In genomic region chr7:97748527-97749206, GRCm38 (mm10) we compare ENCODE assay signal across 7 mouse cellular contexts. TPM values are rescaled to one million over a fixed set of nuclear protein-coding genes. Genes with fewer than 3 reads are reported as not detected.
DNase-seq lines count a peak whose midpoint lies in the region; ATAC-seq and TF ChIP-seq lines count a peak whose summit lies in the region.

No protein-coding gene starts in this region.

- H3K27me3 ChIP-seq in forebrain, postnatal 0 days (ENCODE audit: insufficient read depth, low read length) = no peaks in the 10 kb centered on the region
- no peaks in the 10 kb centered on the region for H3K27me3 ChIP-seq in intestine, embryonic 16.5 days (replicated peaks; ENCODE audit: control insufficient read depth, insufficient read depth, low read length)
- no peaks in the 10 kb centered on the region for H3K27me3 ChIP-seq in lung, embryonic 15.5 days

- no peak for TF ChIP-seq CTCF in forebrain, postnatal 0 days (IDR thresholded peaks at IDR 0.05; ENCODE audit: low read depth)
- TF ChIP-seq CTCF in olfactory bulb, adult 2 months (IDR thresholded peaks at IDR 0.05; ENCODE audit: insufficient read depth, low read depth, low read length) = no peak

- no peaks in the 10 kb centered on the region for H3K4me1 ChIP-seq in forebrain, postnatal 0 days (ENCODE audit: insufficient read depth)
- peaks cover 4% of the 10 kb centered on the region; the same call in 1 of the 2 replicates for H3K4me1 ChIP-seq in intestine, embryonic 16.5 days (ENCODE audit: control insufficient read depth, insufficient read depth, low read length)
- peaks cover 10% of the 10 kb centered on the region for H3K4me1 ChIP-seq in lung, embryonic 15.5 days
- peaks cover 4% of the 10 kb centered on the region; the same call in 1 of the 2 replicates for H3K4me1 ChIP-seq in olfactory bulb, adult 2 months (ENCODE audit: control insufficient read depth, insufficient read depth, low read length)

- no peaks in the 10 kb centered on the region for H3K36me3 ChIP-seq in forebrain, postnatal 0 days (ENCODE audit: insufficient read depth)
- no peaks in the 10 kb centered on the region for H3K36me3 ChIP-seq in intestine, embryonic 16.5 days (ENCODE audit: control insufficient read depth, insufficient read depth, low read length)
- H3K36me3 ChIP-seq in lung, embryonic 15.5 days = no peaks in the 10 kb centered on the region

- peak; percentile 25; the same call in 1 of the 2 replicates for ATAC-seq in forebrain, postnatal 0 days
- peak; percentile 67 for ATAC-seq in intestine, embryonic 16.5 days
- peak; percentile 53; the same call in 1 of the 2 replicates for ATAC-seq in lung, embryonic 15.5 days (ENCODE audit: borderline replicate concordance, extremely low read depth, low FRiP score, low TSS enrichment)

- TF ChIP-seq POLR2A in olfactory bulb, adult 2 months (IDR thresholded peaks at IDR 0.05; ENCODE audit: insufficient read depth, low read depth, low read length) = no peak

- no peak overlapping the region for H3K27ac ChIP-seq in forebrain, postnatal 0 days (ENCODE audit: low read depth, low read length)
- peak overlapping the region; percentile 49 for H3K27ac ChIP-seq in intestine, embryonic 16.5 days (ENCODE audit: low read length)
- peak overlapping the region; percentile 51 for H3K27ac ChIP-seq in lung, embryonic 15.5 days
- peak overlapping the region; percentile 82 for H3K27ac ChIP-seq in olfactory bulb, adult 2 months (ENCODE audit: insufficient read depth, low read depth, low read length)

- H3K4me2 ChIP-seq in forebrain, postnatal 0 days (ENCODE audit: low read depth) = peak overlapping the region; percentile 15; the same call in 1 of the 2 replicates
- peak overlapping the region; percentile 28 for H3K4me2 ChIP-seq in intestine, embryonic 16.5 days (ENCODE audit: low read depth, low read length)
- H3K4me2 ChIP-seq in lung, embryonic 15.5 days = peak overlapping the region; percentile 49

- no peak overlapping the region for H3K9ac ChIP-seq in forebrain, postnatal 0 days
- peak overlapping the region; percentile 43; the same call in 1 of the 2 replicates for H3K9ac ChIP-seq in intestine, embryonic 16.5 days (ENCODE audit: low read depth, low read length)
- no peak overlapping the region for H3K9ac ChIP-seq in lung, embryonic 15.5 days

- WGBS in forebrain, postnatal 0 days = 54% methylated on average over 10 of the region's 10 CpGs
- 61% methylated on average over 10 of the region's 10 CpGs for WGBS in intestine, embryonic 16.5 days
- WGBS in lung, embryonic 15.5 days = 47% methylated on average over 10 of the region's 10 CpGs
- 54% methylated on average over 10 of the region's 10 CpGs for WGBS in olfactory bulb, adult 2 months

- peak; percentile 76 for DNase-seq in CD4-positive helper T cell, adult 2 months (ENCODE audit: low read depth, low spot score)
- peak; percentile 72 for DNase-seq in MN1 (ENCODE audit: low spot score)
- no peak for DNase-seq in forebrain, postnatal 0 days
- DNase-seq in layer of hippocampus, postnatal 25 days (ENCODE audit: extremely low spot score in 1 of 2, low spot score in 1 of 2) = no peak

- no peaks in the 10 kb centered on the region for H3K9me3 ChIP-seq in forebrain, postnatal 0 days (ENCODE audit: low read length)
- no peaks in the 10 kb centered on the region for H3K9me3 ChIP-seq in intestine, embryonic 16.5 days (ENCODE audit: control insufficient read depth, low read length)
- no peaks in the 10 kb centered on the region for H3K9me3 ChIP-seq in lung, embryonic 15.5 days

- H3K4me3 ChIP-seq in forebrain, postnatal 0 days (ENCODE audit: low read depth, low read length) = no peak overlapping the region
- H3K4me3 ChIP-seq in intestine, embryonic 16.5 days (ENCODE audit: low read length) = peak overlapping the region; percentile 18
- H3K4me3 ChIP-seq in lung, embryonic 15.5 days = peak overlapping the region; percentile 23
- H3K4me3 ChIP-seq in olfactory bulb, adult 2 months (ENCODE audit: insufficient read depth, low read depth, low read length) = peak overlapping the region; percentile 10; the same call in 1 of the 2 replicates

RNA-seq across cellular contexts. Expression of gene Aqp11, which starts 10.6 kb away (rescaled TPM):
- total RNA-seq in forebrain, postnatal 0 days (2014; rRNA removed) = 8.3 and 8.4 TPM in 2 replicates
- 16.6 and 22.4 TPM in 2 replicates for polyA plus RNA-seq in forebrain, postnatal 0 days (2015; fragmentation: Nextera tagmentation; extraction: Ambion mirVana)
- polyA plus RNA-seq in intestine, embryonic 16.5 days (2015; fragmentation: Nextera tagmentation; extraction: Ambion mirVana) = 93.4 and 115 TPM in 2 replicates
- 4.4 and 6.7 TPM in 2 replicates for polyA plus RNA-seq in lung, embryonic 15.5 days (2015; fragmentation: Nextera tagmentation; extraction: Ambion mirVana)
- not detected in 2 replicates for polyA plus RNA-seq in olfactory bulb, adult 2 months (2012; ENCODE audit: insufficient read depth, insufficient read length, low replicate concordance, missing spikeins)
- total RNA-seq in layer of hippocampus, postnatal 25 days (2021) = 10 to 100 TPM; 39.7 to 43.8 TPM

RNA-seq across cellular contexts. Expression of gene Pak1, which starts 39.7 kb away (rescaled TPM):
- total RNA-seq in forebrain, postnatal 0 days (2014; rRNA removed) = 169 and 186 TPM in 2 replicates
- polyA plus RNA-seq in forebrain, postnatal 0 days (2015; fragmentation: Nextera tagmentation; extraction: Ambion mirVana) = 132 and 135 TPM in 2 replicates
- polyA plus RNA-seq in intestine, embryonic 16.5 days (2015; fragmentation: Nextera tagmentation; extraction: Ambion mirVana) = 35.8 and 36.3 TPM in 2 replicates
- polyA plus RNA-seq in lung, embryonic 15.5 days (2015; fragmentation: Nextera tagmentation; extraction: Ambion mirVana) = 15.3 and 16.2 TPM in 2 replicates
- 99.5 and 211 TPM in 2 replicates for polyA plus RNA-seq in olfactory bulb, adult 2 months (2012; ENCODE audit: insufficient read depth, insufficient read length, low replicate concordance, missing spikeins)
- total RNA-seq in layer of hippocampus, postnatal 25 days (2021) = 100 to 1,000 TPM; 213 to 237 TPM

RNA-seq across cellular contexts. Expression of gene Clns1a, which starts 52.2 kb away (rescaled TPM):
- 107 and 110 TPM in 2 replicates for total RNA-seq in forebrain, postnatal 0 days (2014; rRNA removed)
- polyA plus RNA-seq in forebrain, postnatal 0 days (2015; fragmentation: Nextera tagmentation; extraction: Ambion mirVana) = 178 and 200 TPM in 2 replicates
- polyA plus RNA-seq in intestine, embryonic 16.5 days (2015; fragmentation: Nextera tagmentation; extraction: Ambion mirVana) = 136 and 152 TPM in 2 replicates
- 181 and 191 TPM in 2 replicates for polyA plus RNA-seq in lung, embryonic 15.5 days (2015; fragmentation: Nextera tagmentation; extraction: Ambion mirVana)
- polyA plus RNA-seq in olfactory bulb, adult 2 months (2012; ENCODE audit: insufficient read depth, insufficient read length, low replicate concordance, missing spikeins) = not detected in 2 replicates
- total RNA-seq in layer of hippocampus, postnatal 25 days (2021) = 10 to 100 TPM; 80.3 to 91.2 TPM

Comparison
In these comparisons a context has a peak if more than half of its experiments do, and no peak if none do; other contexts are left out.
1. DNase-seq: peak in CD4-positive helper T cell, adult 2 months (single experiment) and MN1 (single experiment); none in forebrain, postnatal 0 days (single experiment) and layer of hippocampus, postnatal 25 days (0 of 2).
2. Peak in every context shown above with its lines, with median percentiles within 50 percentile points of each other: ATAC-seq and H3K4me2 ChIP-seq.